Comparison of ENCODE assay signal across 8 mouse cellular contexts in the genomic region with DNA sequence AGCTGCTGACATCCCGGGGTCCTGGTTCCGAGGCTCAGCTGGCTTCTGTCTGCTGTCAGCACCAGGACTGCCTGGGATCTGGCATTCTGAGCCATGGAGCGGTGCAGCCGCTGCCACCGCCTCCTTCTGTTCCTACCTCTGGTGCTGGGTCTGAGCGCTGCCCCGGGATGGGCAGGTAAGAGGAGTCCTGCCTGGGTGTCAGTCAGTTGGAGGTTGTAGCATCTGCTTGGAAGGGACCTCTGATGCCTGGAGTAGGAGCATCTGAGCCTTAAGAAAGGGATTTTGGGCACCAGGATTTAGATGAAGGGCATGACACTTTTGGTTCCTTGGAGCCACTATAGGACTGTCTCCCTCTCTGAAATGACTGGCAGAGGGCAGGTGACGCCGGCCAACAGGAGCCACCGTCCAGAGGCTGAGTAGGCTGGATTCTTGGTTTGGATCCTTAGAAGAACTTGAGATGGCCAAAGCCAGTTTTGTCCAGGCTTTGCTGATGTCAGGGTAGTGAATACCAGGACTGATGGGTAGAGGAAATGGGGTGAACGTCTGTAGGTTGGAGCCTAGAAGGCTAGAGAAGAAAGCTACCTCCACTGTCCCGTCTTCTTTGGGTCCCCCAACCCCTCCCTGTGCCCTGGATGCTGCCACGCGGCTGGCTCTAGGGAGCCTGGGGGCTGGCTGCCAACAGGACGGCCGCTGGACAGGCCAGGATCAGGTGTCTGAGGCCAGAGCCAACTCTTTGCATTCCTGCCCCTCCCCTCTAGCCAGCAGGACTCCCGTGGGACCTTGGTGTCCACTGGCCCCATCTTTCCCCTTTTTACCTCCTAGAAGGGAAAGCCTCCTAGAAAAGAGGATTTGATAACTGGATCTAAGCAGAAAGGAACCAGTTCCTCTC. TPM values are rescaled to one million over a fixed set of nuclear protein-coding genes. Genes with fewer than 3 reads are reported as not detected.
DNase-seq lines count a peak whose midpoint lies in the region; ATAC-seq and TF ChIP-seq lines count a peak whose summit lies in the region.

No protein-coding gene starts in this region.

- WGBS in cerebellum, adult 2 months, result 8% methylated on average over 17 of the region's 17 CpGs
- WGBS in limb, embryonic 10.5 days, result 28% methylated on average over 17 of the region's 17 CpGs

- TF ChIP-seq CTCF in cerebellum, adult 2 months (IDR thresholded peaks at IDR 0.05; ENCODE audit: borderline replicate concordance, insufficient read depth, low read depth, low read length), result no peak

- H3K4me3 ChIP-seq in cerebellum, adult 2 months (replicated peaks; ENCODE audit: insufficient read depth, low read depth, low read length), result no peak overlapping the region
- H3K4me3 ChIP-seq in limb, embryonic 10.5 days, result peak overlapping the region; percentile 39

- no peaks in the 10 kb centered on the region for H3K9me3 ChIP-seq in limb, embryonic 10.5 days (replicated peaks)

- 0 out of 2 replicates have a peak, but pooled peaks cover 2% of the 10 kb centered on the region for H3K4me1 ChIP-seq in cerebellum, adult 2 months (ENCODE audit: control insufficient read depth, insufficient read depth, low read length)
- peaks cover 47% of the 10 kb centered on the region for H3K4me1 ChIP-seq in limb, embryonic 10.5 days

- peak; percentile 34 to 41 for DNase-seq in cerebellum, adult 2 months
- no peak for DNase-seq in cerebellum, postnatal 4 days (ENCODE audit: low spot score in 2 of 2)
- DNase-seq in retina, postnatal 1 day, result peak; percentile 18
- no peak for DNase-seq in retina, embryonic 14.5 days (ENCODE audit: low spot score)
- peak; percentile 54 to 62 for DNase-seq in heart, adult 9 months (ENCODE audit: low spot score in 2 of 2)
- no peak for DNase-seq in limb, embryonic 10.5 days (ENCODE audit: low spot score)
- no peak for DNase-seq in spleen, postnatal 36 days (ENCODE audit: low spot score in 2 of 2)

- ATAC-seq in CD4-positive, CD25-positive, alpha-beta regulatory T cell, adult 4 months, result no peak

- no peaks in the 10 kb centered on the region for H3K27me3 ChIP-seq in cerebellum, adult 2 months (ENCODE audit: control insufficient read depth, insufficient read depth, low read length)
- peaks cover 57% of the 10 kb centered on the region for H3K27me3 ChIP-seq in limb, embryonic 10.5 days (ENCODE audit: low read depth, poor library complexity, severe bottlenecking)

- peaks cover 37% of the 10 kb centered on the region for H3K36me3 ChIP-seq in limb, embryonic 10.5 days

- no peak for TF ChIP-seq POLR2A in cerebellum, adult 2 months (IDR thresholded peaks at IDR 0.05; ENCODE audit: borderline replicate concordance, insufficient read depth, low read length)

- no peak overlapping the region for H3K27ac ChIP-seq in cerebellum, adult 2 months (ENCODE audit: insufficient read depth, low read length)
- peak overlapping the region; percentile 46 for H3K27ac ChIP-seq in limb, embryonic 10.5 days

RNA-seq across cellular contexts. Expression of a gene that starts 0.6 kb away (rescaled TPM):
- 12.2 and 15.2 TPM in 2 replicates for polyA plus RNA-seq in cerebellum, adult 2 months (2012; rRNA removed)
- 0.43 and 2.5 TPM in 2 replicates for polyA plus RNA-seq in limb, embryonic 10.5 days (2016; fragmentation: Nextera tagmentation; extraction: Ambion mirVana)
- polyA plus RNA-seq in CD4-positive, CD25-positive, alpha-beta regulatory T cell, adult 4 months (2017; shearing (Covaris generic)), result under 1 TPM; 0.15 to 0.42 TPM

RNA-seq across cellular contexts. Expression of a gene that starts 8.2 kb away (rescaled TPM):
- 78.0 and 83.2 TPM in 2 replicates for polyA plus RNA-seq in cerebellum, adult 2 months (2012; rRNA removed)
- 49.9 and 51.0 TPM in 2 replicates for polyA plus RNA-seq in limb, embryonic 10.5 days (2016; fragmentation: Nextera tagmentation; extraction: Ambion mirVana)
- 10 to 100 TPM; 11.2 to 12.5 TPM for polyA plus RNA-seq in CD4-positive, CD25-positive, alpha-beta regulatory T cell, adult 4 months (2017; shearing (Covaris generic))

RNA-seq across cellular contexts. Expression of a gene that starts 8.3 kb away (rescaled TPM):
- polyA plus RNA-seq in cerebellum, adult 2 months (2012; rRNA removed), result 120 and 123 TPM in 2 replicates
- 196 TPM in 2 replicates for polyA plus RNA-seq in limb, embryonic 10.5 days (2016; fragmentation: Nextera tagmentation; extraction: Ambion mirVana)
- 10 to 100 TPM; 53.0 to 92.6 TPM for polyA plus RNA-seq in CD4-positive, CD25-positive, alpha-beta regulatory T cell, adult 4 months (2017; shearing (Covaris generic))

RNA-seq across cellular contexts. Expression of a gene that starts 11.9 kb away (rescaled TPM):
- 82.9 and 89.8 TPM in 2 replicates for polyA plus RNA-seq in cerebellum, adult 2 months (2012; rRNA removed)
- polyA plus RNA-seq in limb, embryonic 10.5 days (2016; fragmentation: Nextera tagmentation; extraction: Ambion mirVana), result 25.9 and 33.7 TPM in 2 replicates
- 10 to 100 TPM; 20.9 to 21.4 TPM for polyA plus RNA-seq in CD4-positive, CD25-positive, alpha-beta regulatory T cell, adult 4 months (2017; shearing (Covaris generic))

RNA-seq across cellular contexts. Expression of a gene that starts 15.3 kb away (rescaled TPM):
- 66.4 and 74.6 TPM in 2 replicates for polyA plus RNA-seq in cerebellum, adult 2 months (2012; rRNA removed)
- polyA plus RNA-seq in limb, embryonic 10.5 days (2016; fragmentation: Nextera tagmentation; extraction: Ambion mirVana), result 11.8 and 15.0 TPM in 2 replicates
- 1 to 10 TPM; 2.2 to 2.3 TPM for polyA plus RNA-seq in CD4-positive, CD25-positive, alpha-beta regulatory T cell, adult 4 months (2017; shearing (Covaris generic))

Comparison
In these comparisons a context has a peak if more than half of its experiments do, and no peak if none do; other contexts are left out.
1. DNase-seq: peak in cerebellum, adult 2 months (2 of 2), retina, postnatal 1 day (single experiment) and heart, adult 9 months (2 of 2); none in cerebellum, postnatal 4 days (0 of 2), retina, embryonic 14.5 days (single experiment), limb, embryonic 10.5 days (single experiment) and spleen, postnatal 36 days (0 of 2).